Mouse (Mus musculus) kidney, embryonic 16.5 days (tissue): ENCODE measurements around the gene Suclg1. TPM values are rescaled to one million over a fixed set of nuclear protein-coding genes. Genes with fewer than 3 reads are reported as not detected.

Source experiments
- ATAC-seq: fragments of 200-750 bp; cut with Nextera tagmentation; 2 replicates; pipeline ENCODE4 v1.8.0; 2017; ENCODE audit warnings: moderate TSS enrichment; ENCODE audit not compliant: low FRiP score, low TSS enrichment
- H3K27ac ChIP-seq: fragments of 300-500 bp; sonication (generic); 2 replicates; pipeline ENCODE4 v1.5.1; 2014; ENCODE audit warnings: low read length
- H3K27me3 ChIP-seq: fragments of 300-500 bp; sonication (generic); 2 replicates; pipeline ENCODE4 v1.6.1; 2014; ENCODE audit warnings: low read length, control low read depth, mixed read lengths; ENCODE audit not compliant: insufficient read depth
- H3K36me3 ChIP-seq: fragments of 300-500 bp; sonication (generic); 2 replicates; pipeline ENCODE4 v1.6.1; 2014; ENCODE audit warnings: low read length, control low read depth, mixed read lengths; ENCODE audit not compliant: insufficient read depth
- H3K4me1 ChIP-seq: fragments of 300-500 bp; sonication (generic); 2 replicates; pipeline ENCODE4 v1.6.1; 2014; ENCODE audit warnings: low read length, control low read depth, mixed read lengths; ENCODE audit not compliant: insufficient read depth
- H3K4me2 ChIP-seq: fragments of 300-500 bp; sonication (generic); replicated peaks from 2 replicates; pipeline ENCODE4 v1.6.1; 2014; ENCODE audit warnings: low read depth, low read length
- H3K4me3 ChIP-seq: fragments of 300-500 bp; sonication (generic); 2 replicates; pipeline ENCODE4 v1.5.1; 2014; ENCODE audit warnings: mild to moderate bottlenecking, low read length
- H3K9ac ChIP-seq: fragments of 300-500 bp; sonication (generic); replicated peaks from 2 replicates; pipeline ENCODE4 v1.6.1; 2014; ENCODE audit warnings: low read length
- H3K9me3 ChIP-seq: fragments of 300-500 bp; sonication (generic); 2 replicates; pipeline ENCODE4 v1.6.1; 2016; ENCODE audit warnings: low read length, control low read depth
- WGBS: fragments of 180-500 bp; shearing (Covaris S2); extraction: QIAGEN DNeasy Blood & Tissue Kit; methylation state at CpG from one replicate; pipeline ENCODE4 v1.1.7; 2014; 5-methylcytosine and 5-hydroxymethylcytosine counted together
- polyA plus RNA-seq: library from polyadenylated mRNA; unstranded; fragments of >200 nt; fragmentation: Nextera tagmentation; extraction: Ambion mirVana; gene quantifications from 2 replicates; pipeline ENCODE4 v1.2.1, GENCODE M21; 2015

The Suclg1 gene
- polyA plus RNA-seq, 1 experiment from 2014 or later: 251 TPM

DNA sequence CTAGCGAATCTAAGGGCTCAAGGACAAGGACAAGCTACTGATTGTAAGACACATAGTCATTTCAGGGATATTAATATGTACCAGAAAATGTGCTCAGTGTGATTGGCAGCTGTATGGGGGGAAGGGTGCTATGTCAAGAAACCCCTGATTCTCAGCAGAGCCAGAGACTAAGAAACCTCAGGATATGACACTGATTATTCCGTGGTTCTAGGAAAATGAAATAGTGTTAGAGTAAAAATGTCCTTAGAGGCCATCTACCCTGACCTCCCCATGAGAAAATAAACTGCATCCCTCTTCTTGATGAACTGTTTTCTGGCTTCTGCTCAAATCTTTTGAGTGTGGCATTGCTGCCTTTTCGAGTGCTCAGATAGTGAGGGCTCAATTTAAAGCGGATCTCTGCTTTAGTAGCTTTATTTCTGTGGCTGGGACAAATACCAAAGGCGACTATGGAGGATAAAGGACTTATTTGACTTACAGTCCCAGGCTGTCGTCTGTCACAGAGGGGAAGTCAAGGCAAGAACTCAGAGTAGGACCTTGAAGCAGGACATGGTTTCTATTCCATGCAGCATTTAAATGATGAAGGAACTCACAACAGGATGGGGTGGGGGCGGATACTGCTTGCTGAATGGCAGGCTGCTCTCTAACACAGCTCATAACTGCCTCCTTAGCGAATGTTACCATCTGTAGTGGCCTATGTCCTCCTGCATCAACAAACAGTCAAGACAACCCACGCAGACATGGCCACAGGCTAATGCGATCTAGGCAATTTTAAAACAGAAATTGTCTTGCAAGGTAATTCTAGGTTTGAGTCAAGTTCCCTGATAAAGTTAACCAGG, 60.7 kb downstream of the Suclg1 start:
- H3K9me3 ChIP-seq: no peaks in the 10 kb centered on the region
- no peak overlapping the region for H3K27ac ChIP-seq
- H3K36me3 ChIP-seq: no peaks in the 10 kb centered on the region
- H3K4me3 ChIP-seq: no peak overlapping the region
- no peak for ATAC-seq
- no peak overlapping the region for H3K9ac ChIP-seq
- no peaks in the 10 kb centered on the region for H3K27me3 ChIP-seq
- 78% methylated on average over 10 of the region's 10 CpGs for WGBS
- peaks cover under 1% of the 10 kb centered on the region; the same call in 1 of the 2 replicates for H3K4me1 ChIP-seq
- H3K4me2 ChIP-seq: no peak overlapping the region

DNA sequence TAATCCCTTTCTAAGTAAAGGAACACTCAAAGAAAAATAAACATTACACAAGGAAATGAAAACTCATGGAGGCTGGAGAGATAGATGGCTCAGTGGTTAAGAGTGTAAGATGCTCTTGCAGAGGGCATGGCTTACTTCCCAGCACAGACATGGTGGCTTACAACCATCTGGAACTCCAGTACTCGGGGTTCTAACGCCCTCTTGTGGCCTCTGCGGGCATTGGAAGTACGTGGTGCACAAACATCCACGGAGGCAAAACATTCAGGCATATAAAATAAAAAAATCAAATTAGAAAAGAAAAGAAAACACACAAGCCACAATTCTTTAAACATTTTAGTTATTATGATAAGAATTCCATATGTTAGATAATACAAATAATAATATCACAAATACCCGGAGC, 63.2 kb downstream of the Suclg1 start:
- Histone ChIP-seq H3K4me3 (no peak overlapping the region), H3K36me3 (no peaks in the 10 kb centered on the region), H3K27me3 (no peaks in the 10 kb centered on the region), H3K27ac (no peak overlapping the region), H3K9me3 (no peaks in the 10 kb centered on the region), H3K4me1 (peaks cover 9% of the 10 kb centered on the region; the same call in 1 of the 2 replicates), H3K9ac (no peak overlapping the region), H3K4me2 (no peak overlapping the region)
- 73% methylated on average over 6 of the region's 6 CpGs for WGBS
- no peak for ATAC-seq

DNA sequence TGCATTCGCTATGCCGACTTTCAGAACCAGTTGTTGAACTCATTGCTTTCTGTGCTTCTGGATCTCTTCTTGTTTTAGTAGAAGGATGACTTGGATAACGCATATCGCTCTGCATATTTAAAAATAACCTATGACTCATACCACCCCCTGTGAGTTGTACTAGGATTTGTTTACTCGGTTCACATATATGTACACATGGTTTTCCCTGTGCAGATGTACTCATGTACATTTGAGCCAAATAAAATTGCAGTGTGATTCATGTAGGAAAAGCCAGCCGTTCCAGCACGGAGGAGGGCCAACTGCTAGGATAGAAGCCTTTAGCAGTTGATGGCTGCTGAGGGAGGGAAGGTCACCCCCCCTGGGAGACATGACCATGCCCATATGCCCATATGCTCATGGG, 63.6 kb downstream of the Suclg1 start:
- ATAC-seq: no peak
- Histone ChIP-seq H3K9ac (no peak overlapping the region), H3K9me3 (no peaks in the 10 kb centered on the region), H3K4me2 (no peak overlapping the region), H3K27ac (no peak overlapping the region), H3K4me1 (peaks cover 9% of the 10 kb centered on the region; the same call in 1 of the 2 replicates), H3K4me3 (no peak overlapping the region), H3K27me3 (no peaks in the 10 kb centered on the region), H3K36me3 (no peaks in the 10 kb centered on the region)
- 94% methylated on average over 7 of the region's 7 CpGs for WGBS

DNA sequence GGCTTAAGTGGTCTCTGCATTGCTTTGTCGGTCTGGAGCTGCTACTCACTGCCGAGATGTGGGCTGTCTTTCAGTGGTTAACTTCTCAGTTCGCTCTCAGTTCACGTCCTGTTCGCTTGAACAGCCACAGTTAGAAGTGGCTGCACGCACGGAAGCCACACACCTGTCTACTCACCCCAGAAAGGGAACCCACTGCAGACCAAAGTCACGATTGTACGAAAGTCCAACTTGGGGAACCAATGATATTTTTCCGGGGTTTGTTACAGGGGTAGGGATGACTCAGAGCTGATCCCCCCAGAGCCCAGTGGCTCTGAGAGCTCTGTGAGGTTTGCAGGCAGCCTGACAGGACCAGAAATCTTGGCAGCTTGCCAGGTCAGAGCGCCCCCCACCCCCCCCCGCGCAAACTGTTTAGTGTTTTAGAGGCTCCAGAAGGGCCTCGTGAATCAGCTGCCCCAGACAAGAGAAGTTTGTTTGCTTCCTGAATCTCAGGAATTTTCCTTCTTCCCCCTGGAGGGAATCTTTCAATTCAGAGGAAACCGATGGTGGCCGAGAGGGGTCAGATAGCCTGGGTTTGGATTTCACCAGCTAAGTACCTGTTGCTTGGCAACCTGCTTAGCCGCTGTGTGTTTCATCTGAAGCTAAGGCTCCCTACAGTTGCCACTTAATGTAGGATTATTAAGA, 66.9 kb downstream of the Suclg1 start:
- no peaks in the 10 kb centered on the region for H3K36me3 ChIP-seq
- under 1% methylated on average over 17 of the region's 17 CpGs for WGBS
- no peaks in the 10 kb centered on the region for H3K9me3 ChIP-seq
- peak overlapping the region; percentile 69 for H3K9ac ChIP-seq
- H3K4me3 ChIP-seq: peak overlapping the region; percentile 52
- H3K4me2 ChIP-seq: peak overlapping the region; percentile 67
- no peaks in the 10 kb centered on the region for H3K27me3 ChIP-seq
- H3K4me1 ChIP-seq: peaks cover 9% of the 10 kb centered on the region; the same call in 1 of the 2 replicates
- H3K27ac ChIP-seq: peak overlapping the region; percentile 85
- ATAC-seq: peak; percentile 91

DNA sequence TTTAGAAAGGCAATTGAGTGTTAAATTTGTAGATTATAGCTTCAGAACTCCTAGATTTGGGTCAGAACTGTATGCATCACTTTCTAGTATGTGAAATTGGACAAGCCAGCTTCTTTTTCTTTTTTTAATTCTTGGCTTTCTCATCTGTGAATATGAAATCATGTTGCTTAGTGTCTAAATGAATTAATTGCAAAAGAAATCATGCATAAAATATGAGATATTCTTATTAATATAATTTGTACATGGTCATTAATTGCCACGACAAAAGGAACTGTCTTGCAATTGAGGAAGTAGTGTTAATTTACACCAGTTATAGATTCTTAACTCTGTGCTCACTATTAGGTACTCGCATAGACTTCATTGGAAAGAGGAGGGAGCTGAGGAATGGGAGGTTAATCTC, 74.1 kb downstream of the Suclg1 start:
- ATAC-seq: no peak
- Histone ChIP-seq H3K4me2 (no peak overlapping the region), H3K4me3 (no peak overlapping the region), H3K4me1 (no peaks in the 10 kb centered on the region), H3K27me3 (no peaks in the 10 kb centered on the region), H3K36me3 (no peaks in the 10 kb centered on the region), H3K9me3 (no peaks in the 10 kb centered on the region), H3K9ac (no peak overlapping the region), H3K27ac (no peak overlapping the region)
- 73% methylated on average over 2 of the region's 2 CpGs for WGBS

Other genes with a start within 250 kb of the Suclg1 start
- 0.06 and 0.09 TPM in 2 replicates for gene Dnah6, start 26.7 kb upstream of the Suclg1 start, polyA plus RNA-seq
- not detected in 2 replicates for gene 4931417E11Rik, start 221.3 kb downstream of the Suclg1 start, polyA plus RNA-seq